Mouse (Mus musculus): ENCODE results near the gene Ece2. TPM values are rescaled to one million over a fixed set of nuclear protein-coding genes. Genes with fewer than 3 reads are reported as not detected.
"Not testable (repeated sequence)": the region's sequence is repeated elsewhere in the genome, so short reads cannot be mapped to it uniquely, and the experiment has no call there.

Gene Ece2
- polyA plus RNA-seq, 1 experiment from 2014 or later: 6.9 TPM

DNA sequence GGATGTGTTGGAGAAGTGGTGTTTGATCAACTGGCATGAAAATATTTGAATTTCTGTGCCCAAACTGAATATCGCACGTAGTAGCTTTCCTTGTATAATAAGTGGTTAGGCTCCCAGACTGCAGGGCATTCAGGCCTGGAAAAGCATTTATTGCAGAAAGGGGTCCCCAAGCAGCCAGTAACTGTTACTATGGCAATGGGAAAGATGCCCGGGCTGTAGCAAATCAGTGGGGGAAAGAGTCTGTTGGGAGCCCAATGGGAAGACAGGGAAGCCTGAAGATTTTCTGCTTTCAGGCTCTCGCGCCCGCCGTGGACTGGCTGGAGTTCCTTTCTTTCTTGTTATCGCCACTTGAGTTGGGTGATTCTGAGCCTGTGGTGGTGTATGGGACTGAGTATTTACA lies 8.7 kb downstream of the Ece2 start:
- Histone ChIP-seq H3K27me3 (no peaks in the 10 kb centered on the region), H3K27ac (no peak overlapping the region), H3K4me2 (replicated peaks) (no peak overlapping the region), H3K36me3 (no peaks in the 10 kb centered on the region), H3K4me1 (no peaks in the 10 kb centered on the region), H3K4me3 (no peak overlapping the region), H3K9me3 (no peaks in the 10 kb centered on the region), H3K9ac (no peak overlapping the region)
- ATAC-seq (ENCODE audit: low FRiP score, low read depth): no peak
- 73% methylated on average over 8 of the region's 8 CpGs for WGBS

DNA sequence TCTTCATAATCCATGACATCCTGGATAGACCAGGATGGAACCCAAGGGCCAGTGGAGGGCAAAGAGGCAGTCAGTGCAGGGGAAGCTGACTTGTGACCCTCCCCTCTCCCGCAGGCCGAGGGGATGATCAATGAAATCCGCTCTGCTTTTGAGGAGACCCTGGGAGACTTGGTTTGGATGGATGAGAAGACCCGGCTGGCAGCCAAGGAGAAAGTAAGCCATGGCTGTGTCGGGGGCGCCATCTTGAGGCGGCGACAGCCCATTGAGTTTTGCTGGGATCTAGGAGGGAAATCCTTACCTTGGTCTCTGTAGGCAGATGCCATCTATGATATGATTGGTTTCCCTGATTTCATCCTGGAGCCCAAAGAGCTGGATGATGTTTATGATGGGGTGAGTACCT lies 12.5 kb downstream of the Ece2 start:
- WGBS: 4% methylated on average over 8 of the region's 8 CpGs
- Histone ChIP-seq H3K4me2 (replicated peaks) (no peak overlapping the region), H3K9ac (no peak overlapping the region), H3K36me3 (no peaks in the 10 kb centered on the region), H3K27ac (no peak overlapping the region), H3K4me1 (no peaks in the 10 kb centered on the region), H3K4me3 (no peak overlapping the region), H3K27me3 (no peaks in the 10 kb centered on the region), H3K9me3 (no peaks in the 10 kb centered on the region)
- no peak for ATAC-seq (ENCODE audit: low FRiP score, low read depth)

DNA sequence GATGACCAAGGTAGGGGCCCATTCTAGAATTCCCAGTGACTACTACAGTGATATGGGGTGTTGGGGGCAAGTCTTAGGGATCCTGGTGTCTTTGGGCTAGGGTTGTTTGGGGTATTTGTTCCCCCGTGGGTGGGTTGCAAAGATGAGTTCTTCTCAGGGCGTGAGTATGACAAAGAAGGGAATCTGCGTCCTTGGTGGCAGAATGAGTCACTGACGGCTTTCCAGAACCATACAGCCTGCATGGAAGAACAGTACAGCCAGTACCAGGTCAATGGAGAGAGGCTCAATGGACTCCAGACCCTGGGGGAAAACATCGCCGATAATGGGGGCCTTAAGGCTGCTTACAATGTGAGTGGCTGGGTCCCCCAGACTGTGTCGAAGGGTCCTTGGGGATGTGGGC lies 14.3 kb downstream of the Ece2 start:
- ATAC-seq (ENCODE audit: low FRiP score, low read depth): no peak
- Histone ChIP-seq H3K27ac (no peak overlapping the region), H3K4me2 (replicated peaks) (no peak overlapping the region), H3K9me3 (no peaks in the 10 kb centered on the region), H3K4me3 (no peak overlapping the region), H3K4me1 (no peaks in the 10 kb centered on the region), H3K36me3 (no peaks in the 10 kb centered on the region), H3K9ac (no peak overlapping the region), H3K27me3 (no peaks in the 10 kb centered on the region)
- 87% methylated on average over 7 of the region's 7 CpGs for WGBS

DNA sequence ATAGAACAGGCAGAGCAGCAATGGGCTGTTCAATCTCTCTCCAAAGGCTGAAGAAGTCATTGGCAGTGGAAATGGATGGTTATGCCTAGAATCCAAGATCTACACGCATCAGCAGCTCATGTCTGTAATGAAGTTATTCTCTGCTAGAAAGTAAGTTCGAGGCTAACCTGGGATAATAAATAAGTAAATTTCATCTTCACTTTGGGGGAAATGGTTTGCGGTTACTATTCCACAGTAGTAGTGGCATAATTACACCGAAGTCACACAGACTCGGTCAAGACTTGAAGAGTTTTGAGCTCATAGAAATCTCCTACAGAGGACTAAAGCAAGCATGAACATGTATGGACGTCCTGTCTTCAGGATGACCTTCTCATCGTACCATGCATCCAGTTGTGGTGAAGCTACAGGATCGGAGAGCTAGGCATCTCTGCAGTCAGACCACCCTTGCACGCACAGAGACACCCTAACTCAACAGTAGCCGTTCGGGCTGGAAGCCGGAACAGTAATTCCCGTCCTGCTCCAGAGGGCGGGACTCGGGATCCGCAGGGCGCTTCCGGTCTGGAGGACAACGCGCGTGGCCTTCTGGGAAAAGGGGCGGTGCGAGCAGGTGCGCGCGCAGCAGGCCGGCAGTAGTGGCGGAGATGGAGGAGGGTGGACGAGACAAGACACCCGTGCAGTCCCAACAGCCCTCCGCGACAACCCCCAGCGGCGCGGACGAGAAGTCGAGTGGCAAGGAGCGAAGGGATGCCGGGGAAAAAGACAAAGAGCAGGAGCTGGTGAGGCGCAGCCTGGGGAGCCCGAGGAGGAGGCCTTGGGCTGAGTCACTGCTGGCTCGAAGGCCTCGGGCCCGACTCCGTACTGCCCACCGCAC lies 21.7 kb downstream of the Ece2 start, which contains the start of gene Psmd2:
Gene Psmd2, plus strand, starts transcription at position 577 of the 871 bp plus-strand sequence.
- ATAC-seq (ENCODE audit: low FRiP score, low read depth): peak; percentile 96
- Histone ChIP-seq H3K4me2 (replicated peaks) (peak within 1 kb of the TSS; percentile 97), H3K4me3 (peak within 1 kb of the TSS; percentile 92), H3K27me3 (no peaks in the 10 kb centered on the region), H3K27ac (peak within 1 kb of the TSS; percentile 74), H3K4me1 (peaks cover 16% of the 10 kb centered on the region), H3K9me3 (no peaks in the 10 kb centered on the region), H3K36me3 (peaks cover 27% of the 10 kb centered on the region), H3K9ac (peak within 1 kb of the TSS; percentile 92)
- 2% methylated on average over 46 of the region's 46 CpGs for WGBS

DNA sequence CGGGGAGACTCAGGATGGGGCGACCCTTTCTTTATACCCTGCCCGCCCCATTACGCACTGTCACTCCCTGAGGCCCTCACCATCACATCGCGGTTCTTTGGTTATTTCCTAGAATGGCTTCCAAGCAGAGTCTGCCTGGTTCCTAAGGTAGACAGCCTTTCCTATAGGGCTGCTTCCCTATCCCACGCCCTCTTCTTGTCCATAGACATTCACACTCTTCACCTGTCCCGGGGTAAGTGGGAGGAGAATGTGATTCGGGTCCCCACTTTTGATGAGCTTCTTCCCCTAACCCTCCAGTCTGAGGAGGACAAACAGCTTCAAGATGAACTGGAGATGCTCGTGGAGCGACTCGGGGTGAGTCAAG lies 22.3 kb downstream of the Ece2 start:
- Histone ChIP-seq H3K27ac (0 out of 2 replicates have a peak overlapping the region, but pooled peaks have one; percentile 15), H3K27me3 (no peaks in the 10 kb centered on the region)

DNA sequence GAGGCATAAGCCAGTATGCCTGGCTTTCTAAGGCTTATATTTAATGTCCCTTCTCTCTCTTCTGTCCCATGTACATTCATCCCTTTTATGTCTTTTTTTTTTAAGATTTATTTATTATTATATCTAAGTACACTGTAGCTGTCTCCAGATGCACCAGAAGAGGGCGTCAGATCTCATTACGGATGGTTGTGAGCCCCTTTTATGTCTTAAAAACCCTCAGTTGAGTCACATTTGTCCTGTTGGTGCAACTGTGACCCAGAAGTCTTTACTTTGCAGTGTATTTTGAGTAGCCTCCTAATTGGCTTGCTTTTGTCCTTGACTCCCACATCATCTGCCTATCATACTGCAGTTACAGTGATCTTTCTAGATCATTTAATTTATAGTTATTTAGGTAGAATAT lies 23.7 kb downstream of the Ece2 start:
- H3K4me2 ChIP-seq (replicated peaks): peak overlapping the region; percentile 97

More for the DNA sequence above, 22.3 kb downstream of the Ece2 start:
- Histone ChIP-seq H3K4me2 (replicated peaks) (peak overlapping the region; percentile 97), H3K36me3 (peaks cover 33% of the 10 kb centered on the region), H3K4me3 (peak overlapping the region; percentile 92), H3K9me3 (no peaks in the 10 kb centered on the region), H3K9ac (peak overlapping the region; percentile 92), H3K4me1 (peaks cover 16% of the 10 kb centered on the region)
- 9% methylated on average over 12 of the region's 12 CpGs for WGBS
- ATAC-seq (ENCODE audit: low FRiP score, low read depth): peak; percentile 13

DNA sequence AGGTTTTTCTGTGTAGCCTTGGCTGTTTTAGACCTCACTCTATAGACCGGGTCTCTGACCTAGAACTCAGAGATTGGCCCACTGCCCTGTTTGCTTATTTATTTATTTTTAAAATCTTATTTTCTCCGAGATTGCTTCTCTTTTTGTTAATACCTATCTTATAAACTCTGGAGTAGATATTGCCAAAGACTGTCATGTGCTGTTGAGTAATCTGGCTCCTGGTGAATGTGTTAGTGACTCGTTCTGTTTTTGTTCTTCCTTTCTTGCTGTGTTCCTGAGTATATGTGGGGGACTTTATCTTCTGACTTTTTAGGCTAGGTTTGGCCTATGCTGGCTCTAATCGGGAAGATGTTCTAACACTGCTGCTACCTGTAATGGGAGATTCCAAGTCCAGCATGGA lies 28.0 kb downstream of the Ece2 start:
- no peak overlapping the region for H3K27ac ChIP-seq
- H3K27me3 ChIP-seq: no peaks in the 10 kb centered on the region
- WGBS: 92% methylated on average over 4 of the region's 4 CpGs

More for the DNA sequence above, 23.7 kb downstream of the Ece2 start:
- peaks cover 16% of the 10 kb centered on the region for H3K4me1 ChIP-seq
- H3K4me3 ChIP-seq: no peak overlapping the region
- peaks cover 47% of the 10 kb centered on the region for H3K36me3 ChIP-seq
- H3K27me3 ChIP-seq: no peaks in the 10 kb centered on the region
- no peaks in the 10 kb centered on the region for H3K9me3 ChIP-seq
- no peak for ATAC-seq (ENCODE audit: low FRiP score, low read depth)
- 53% methylated on average over 2 of the region's 2 CpGs for WGBS
- no peak overlapping the region for H3K27ac ChIP-seq
- no peak overlapping the region for H3K9ac ChIP-seq

DNA sequence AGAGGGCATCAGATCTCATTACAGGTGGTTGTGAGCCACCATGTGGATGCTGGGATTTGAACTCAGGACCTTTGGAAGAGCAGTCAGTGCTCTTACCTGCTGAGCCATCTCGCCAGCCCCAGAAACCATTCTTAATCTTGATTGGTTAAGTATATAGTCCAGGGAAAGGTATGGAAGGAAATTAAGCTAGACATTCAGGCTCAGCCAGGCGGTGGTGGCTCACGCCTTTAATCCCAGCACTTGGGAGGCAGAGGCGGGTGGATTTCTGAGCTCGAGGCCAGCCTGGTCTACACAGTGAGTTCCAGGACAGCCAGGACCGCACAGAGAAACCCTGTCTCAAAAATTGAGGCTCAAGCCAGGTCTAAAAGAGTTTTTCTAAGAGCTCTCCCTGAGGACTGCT lies 38.4 kb downstream of the Ece2 start, which contains the start of gene Eif4g1:
Gene Eif4g1, plus strand, starts transcription at position 301 of the 400 bp plus-strand sequence.
- peaks cover 18% of the 10 kb centered on the region for H3K36me3 ChIP-seq
- H3K4me3 ChIP-seq; H3K27ac ChIP-seq; H3K9ac ChIP-seq; H3K9me3 ChIP-seq; H3K4me2 ChIP-seq (replicated peaks); ATAC-seq (ENCODE audit: low FRiP score, low read depth); H3K4me1 ChIP-seq; H3K27me3 ChIP-seq: not testable (repeated sequence)
- WGBS: 96% methylated on average over 4 of the region's 6 CpGs

More for the DNA sequence above, 28.0 kb downstream of the Ece2 start:
- Histone ChIP-seq H3K9me3 (no peaks in the 10 kb centered on the region), H3K4me1 (peaks cover 5% of the 10 kb centered on the region), H3K4me3 (no peak overlapping the region), H3K4me2 (replicated peaks) (no peak overlapping the region), H3K36me3 (peaks cover 90% of the 10 kb centered on the region), H3K9ac (no peak overlapping the region)
- no peak for ATAC-seq (ENCODE audit: low FRiP score, low read depth)

DNA sequence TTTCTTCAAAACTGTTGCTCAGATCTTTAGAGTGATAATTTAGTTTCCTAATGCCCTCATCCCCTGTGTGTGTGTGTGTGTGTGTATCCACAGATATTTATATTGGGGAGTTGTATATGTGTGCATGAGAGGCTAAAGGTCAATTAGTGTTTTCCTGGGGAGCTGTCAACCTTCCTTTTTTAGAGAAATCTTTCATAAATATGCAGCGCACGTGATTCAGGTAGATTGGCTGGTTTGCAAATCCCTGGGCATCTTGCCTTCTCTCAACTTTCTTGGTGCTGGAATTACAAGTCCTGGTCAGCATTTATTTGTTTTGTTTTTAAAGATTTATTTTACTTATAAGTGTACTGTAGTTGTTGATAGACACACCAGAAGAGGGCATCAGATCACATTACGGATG lies 40.7 kb downstream of the Ece2 start:
- H3K36me3 ChIP-seq: peaks cover 11% of the 10 kb centered on the region
- no peaks in the 10 kb centered on the region for H3K27me3 ChIP-seq
- H3K4me2 ChIP-seq (replicated peaks): no peak overlapping the region
- H3K27ac ChIP-seq: no peak overlapping the region
- ATAC-seq (ENCODE audit: low FRiP score, low read depth): no peak
- H3K4me1 ChIP-seq: peaks cover 23% of the 10 kb centered on the region
- H3K9ac ChIP-seq: no peak overlapping the region
- WGBS: 88% methylated on average over 3 of the region's 3 CpGs
- H3K9me3 ChIP-seq: no peaks in the 10 kb centered on the region
- H3K4me3 ChIP-seq: no peak overlapping the region

DNA sequence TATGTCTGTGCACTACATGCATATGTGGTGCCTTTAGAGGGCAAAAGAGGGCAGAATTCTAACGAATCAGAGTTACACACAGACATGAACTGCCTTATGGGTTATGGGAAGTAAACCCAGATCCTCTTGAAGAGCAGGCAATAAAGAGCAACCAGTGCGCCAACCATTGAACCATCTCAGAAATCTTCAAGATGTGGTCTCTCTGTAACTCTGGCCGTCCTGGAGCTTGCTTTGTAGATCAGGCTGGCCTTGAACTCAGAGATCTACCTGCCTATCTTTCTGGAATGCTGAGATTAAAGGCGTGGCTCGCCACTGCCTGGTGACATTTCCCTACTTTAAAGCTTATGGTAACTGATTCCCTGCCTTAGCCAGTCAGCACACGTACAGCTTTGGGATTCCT lies 42.3 kb downstream of the Ece2 start:
- Histone ChIP-seq H3K27ac (no peak overlapping the region), H3K4me3 (peak overlapping the region; percentile 95), H3K4me2 (replicated peaks) (peak overlapping the region; percentile 99), H3K9me3 (no peaks in the 10 kb centered on the region), H3K4me1 (peaks cover 24% of the 10 kb centered on the region), H3K27me3 (no peaks in the 10 kb centered on the region), H3K9ac (no peak overlapping the region), H3K36me3 (peaks cover 27% of the 10 kb centered on the region)
- no peak for ATAC-seq (ENCODE audit: low FRiP score, low read depth)
- 24% methylated on average over 6 of the region's 6 CpGs for WGBS

DNA sequence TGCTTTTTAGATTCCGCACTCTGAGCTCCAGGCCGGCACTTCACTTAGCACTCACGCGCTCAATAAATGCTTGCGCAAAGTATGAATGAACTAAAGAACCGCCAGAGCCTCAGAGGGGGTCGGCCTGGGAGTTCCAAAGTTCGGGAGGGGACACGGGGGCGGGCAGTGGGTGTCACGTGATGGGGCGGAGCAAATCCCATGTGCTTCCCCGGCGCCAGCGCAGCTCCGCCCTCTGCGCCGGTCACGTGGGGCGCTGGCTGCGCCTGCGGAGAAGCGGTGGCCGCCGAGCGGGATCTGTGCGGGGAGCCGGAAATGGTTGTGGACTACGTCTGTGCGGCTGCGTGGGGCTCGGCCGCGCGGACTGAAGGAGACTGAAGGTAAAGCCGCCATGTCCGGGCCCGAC lies 42.9 kb downstream of the Ece2 start:
- Histone ChIP-seq H3K27ac (peak overlapping the region; percentile 94), H3K9me3 (no peaks in the 10 kb centered on the region), H3K36me3 (peaks cover 33% of the 10 kb centered on the region), H3K27me3 (no peaks in the 10 kb centered on the region), H3K9ac (peak overlapping the region; percentile 98), H3K4me2 (replicated peaks) (peak overlapping the region; percentile 99), H3K4me1 (peaks cover 28% of the 10 kb centered on the region), H3K4me3 (peak overlapping the region; percentile 95)
- WGBS: 0% methylated on average over 37 of the region's 38 CpGs
- peak; percentile 97 for ATAC-seq (ENCODE audit: low FRiP score, low read depth)

DNA sequence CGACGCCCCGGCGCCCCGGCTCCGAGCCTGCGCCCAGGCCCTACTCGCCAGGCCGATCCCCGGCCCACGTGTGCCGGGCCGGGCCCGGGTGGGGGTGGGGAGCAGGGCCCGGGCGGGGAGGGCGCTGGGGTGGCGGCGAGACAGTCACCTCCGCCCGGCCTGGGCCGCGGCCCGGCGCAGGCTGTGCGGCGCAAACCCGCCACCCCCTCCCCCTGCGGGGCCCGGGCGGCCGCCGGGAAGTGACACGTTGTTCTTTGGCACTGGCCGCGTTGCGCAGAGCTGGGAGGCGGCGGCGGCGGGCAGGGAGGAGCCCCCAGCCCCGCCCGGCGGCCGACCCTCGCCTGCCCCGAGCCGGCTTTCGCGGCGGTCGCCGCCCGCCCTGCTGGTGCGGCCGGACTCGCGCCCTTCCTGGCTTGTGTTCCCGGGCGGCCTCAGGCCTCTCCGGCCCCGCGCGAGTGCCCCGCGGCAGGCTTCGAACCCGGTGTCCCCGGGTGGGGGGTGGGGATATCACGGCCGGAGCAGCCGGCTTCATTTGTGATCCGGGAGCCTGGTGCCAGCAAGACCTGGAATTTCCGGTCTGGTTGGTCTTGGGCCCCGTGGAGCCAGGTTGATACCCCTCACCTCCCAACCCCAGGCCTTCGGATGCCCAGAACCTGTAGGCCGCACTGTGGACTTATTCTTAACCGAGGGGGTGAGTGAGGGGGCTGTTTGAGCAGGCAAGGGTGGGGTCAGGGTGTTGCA lies 43.5 kb downstream of the Ece2 start:
- under 1% methylated on average over 36 of the region's 78 CpGs for WGBS
- H3K27ac ChIP-seq: peak overlapping the region; percentile 94
- ATAC-seq (ENCODE audit: low FRiP score, low read depth): no peak; the same call in 1 of the 2 replicates

More for the DNA sequence above, 43.5 kb downstream of the Ece2 start:
- Histone ChIP-seq H3K9me3 (no peaks in the 10 kb centered on the region), H3K27me3 (no peaks in the 10 kb centered on the region), H3K4me1 (peaks cover 29% of the 10 kb centered on the region), H3K4me3 (peak overlapping the region; percentile 95), H3K36me3 (peaks cover 39% of the 10 kb centered on the region), H3K4me2 (replicated peaks) (peak overlapping the region; percentile 99), H3K9ac (peak overlapping the region; percentile 98)
